Mouse (Mus musculus): Measurements from ENCODE around the gene Tcerg1l.

Tcerg1l gene

DNA sequence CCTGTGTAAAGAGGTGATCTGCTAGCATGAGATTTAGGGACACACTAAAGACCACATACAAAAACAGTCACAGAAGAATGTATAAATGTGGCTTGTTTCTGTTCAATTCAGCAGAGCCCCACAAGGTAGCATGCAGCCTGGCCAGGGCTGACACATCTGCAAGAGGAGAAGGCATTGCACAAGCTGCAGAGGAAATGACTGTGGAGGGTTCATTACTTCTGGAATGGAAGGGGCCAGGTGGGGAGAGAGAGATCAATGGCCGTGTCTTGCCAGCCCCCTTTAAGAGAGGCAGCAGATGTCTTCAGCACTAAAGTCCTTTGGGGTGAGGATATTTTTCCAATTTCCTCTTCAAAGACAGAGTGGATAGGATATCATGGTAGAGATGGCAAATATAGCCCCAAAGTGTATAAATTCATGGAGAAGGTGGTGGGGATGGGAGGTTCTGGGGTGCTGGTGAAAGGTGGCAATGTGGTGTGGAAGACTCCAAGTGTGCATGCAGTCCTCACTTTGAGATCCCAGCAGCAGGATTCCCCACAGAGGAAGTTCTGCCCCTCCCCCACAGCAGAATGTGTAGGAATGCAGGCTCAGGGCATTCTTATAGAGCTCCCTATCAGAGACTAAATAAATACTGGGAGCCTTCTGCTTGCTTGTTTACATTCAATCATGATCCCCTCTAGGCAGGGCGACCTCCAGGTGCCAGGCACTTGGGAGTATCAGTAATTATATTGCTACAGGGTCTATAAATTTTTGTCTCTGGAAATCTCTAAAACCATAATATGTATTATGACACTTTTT, 40.7 kb downstream of the Tcerg1l start:
- no peak for DNase-seq

DNA sequence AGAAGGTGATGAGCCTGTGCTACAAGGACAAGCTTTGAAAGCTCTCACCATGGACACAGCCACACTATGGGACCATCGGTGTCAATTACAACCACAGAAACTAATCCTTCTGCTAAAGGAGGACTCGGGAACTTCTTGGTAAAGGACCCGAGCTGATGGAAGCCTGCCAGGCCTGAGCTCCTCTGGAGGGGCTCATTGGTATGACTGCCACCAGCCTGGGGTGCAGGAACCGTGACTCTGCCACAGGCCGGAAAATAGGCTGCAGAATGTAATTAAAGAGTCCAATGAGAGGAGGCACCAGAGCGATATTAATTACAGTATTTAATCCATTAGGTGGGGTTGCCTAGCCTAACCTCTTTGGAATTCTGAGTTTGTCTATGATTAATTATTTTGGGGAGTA, 52.1 kb downstream of the Tcerg1l start:
- no peak for DNase-seq

DNA sequence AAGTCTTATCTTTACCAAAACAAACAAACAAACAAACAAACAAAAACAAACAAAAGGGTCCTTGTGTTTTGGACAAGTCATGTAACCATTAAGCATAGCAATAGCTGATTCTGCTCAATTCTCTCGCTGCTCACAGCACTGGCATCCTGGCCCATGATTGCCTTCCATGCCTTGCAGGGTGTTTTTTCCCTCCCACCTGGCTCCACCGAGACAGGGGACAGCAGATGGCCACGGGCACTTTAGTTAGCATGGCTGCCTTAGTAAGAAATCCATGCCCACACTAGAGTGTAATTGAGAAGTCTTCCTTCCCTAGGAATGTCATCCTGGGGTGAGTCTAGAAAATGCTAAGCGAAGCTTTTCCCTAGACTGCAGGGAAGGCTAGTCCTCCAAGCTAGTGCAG, 59.1 kb downstream of the Tcerg1l start:
- no peak for DNase-seq

DNA sequence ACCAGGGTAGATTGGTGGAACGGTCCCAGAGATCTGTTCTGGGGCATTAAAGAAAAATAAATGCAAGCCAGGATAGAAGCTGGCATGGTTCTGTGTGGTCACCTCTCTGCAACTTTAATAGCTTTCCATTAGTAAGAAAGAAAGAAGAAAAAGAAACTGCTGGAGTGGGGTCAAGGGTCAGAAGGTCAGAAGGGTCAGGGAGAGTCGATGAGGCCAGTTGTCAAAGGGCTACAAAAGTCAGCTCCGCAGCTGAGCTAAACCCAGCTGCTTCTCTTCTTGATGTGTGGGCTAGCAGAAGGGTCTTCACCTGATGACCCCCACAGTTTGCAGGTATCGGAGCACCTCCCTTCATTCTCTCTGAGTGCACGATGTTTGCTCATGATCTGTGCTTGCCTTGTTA, 59.6 kb downstream of the Tcerg1l start:
- DNase-seq = no peak

DNA sequence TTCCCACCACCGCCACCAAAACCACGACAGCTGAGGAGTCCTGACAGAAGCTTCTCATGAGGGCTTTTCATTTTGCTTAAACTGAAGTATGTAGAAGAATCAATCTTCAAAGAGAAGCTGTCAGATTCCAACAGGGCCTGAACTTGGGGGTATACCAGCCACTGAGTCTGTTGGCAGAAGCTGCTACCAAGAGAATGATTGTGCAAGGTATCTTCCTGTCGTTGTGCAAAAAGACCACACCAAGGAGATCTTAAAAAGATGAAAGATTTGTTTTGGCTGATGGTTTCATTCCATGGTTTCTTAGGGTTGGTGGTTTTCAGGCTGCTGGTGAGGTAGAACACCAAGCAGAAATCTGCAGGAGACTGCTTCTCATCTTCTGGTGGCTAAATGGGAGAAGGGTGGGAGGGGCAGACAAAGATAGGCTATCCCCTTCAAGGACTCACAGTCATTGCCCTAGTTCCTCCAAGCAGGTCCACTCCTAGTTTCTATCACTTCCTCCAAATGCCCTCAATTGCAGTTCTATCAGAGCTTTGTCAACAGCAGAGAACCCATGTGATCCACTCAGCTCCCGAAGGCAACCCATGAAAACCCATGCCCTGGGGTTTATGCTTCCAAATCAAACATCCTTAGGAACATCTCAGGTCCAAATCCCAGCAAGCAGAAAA, 64.9 kb downstream of the Tcerg1l start:
- no peak for DNase-seq

DNA sequence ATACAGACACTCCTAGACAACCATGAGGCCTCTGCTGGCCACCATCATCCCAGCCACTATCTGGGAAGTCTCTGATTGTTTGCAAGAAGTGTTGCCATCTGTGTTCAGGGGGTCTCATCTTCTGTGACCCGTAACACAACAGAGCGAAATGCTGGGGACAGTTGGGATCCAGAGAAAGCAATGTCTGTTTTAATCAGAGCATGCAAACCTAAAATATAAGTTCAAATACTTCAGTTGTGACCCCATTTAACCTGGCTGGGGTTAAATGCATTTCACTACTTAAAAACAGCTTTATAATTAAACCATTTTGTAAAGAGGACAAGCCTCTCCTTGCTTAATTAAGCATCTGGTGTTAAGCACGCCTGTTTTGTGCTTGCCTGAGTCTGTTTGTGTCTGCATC, 66.3 kb downstream of the Tcerg1l start:
- DNase-seq = no peak

DNA sequence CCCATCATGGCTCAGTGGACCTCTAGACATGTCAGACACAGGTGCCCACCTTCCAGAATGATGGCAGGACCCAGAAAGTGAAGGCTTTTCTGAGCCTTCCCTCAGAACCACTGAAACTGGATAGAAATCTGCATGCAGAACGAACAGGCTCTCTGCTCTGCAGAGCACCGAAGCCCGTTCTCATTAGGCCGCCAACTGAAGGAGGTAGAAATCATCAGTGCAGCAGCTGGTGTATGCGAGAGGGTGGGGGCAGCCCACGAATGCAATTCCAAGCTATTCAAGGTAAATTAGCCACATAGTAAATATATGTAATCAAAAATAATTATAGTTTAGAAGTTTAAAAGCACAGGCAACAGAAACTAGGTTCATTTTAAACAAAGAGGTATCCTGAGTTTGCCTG, 68.9 kb downstream of the Tcerg1l start:
- no peak for DNase-seq

DNA sequence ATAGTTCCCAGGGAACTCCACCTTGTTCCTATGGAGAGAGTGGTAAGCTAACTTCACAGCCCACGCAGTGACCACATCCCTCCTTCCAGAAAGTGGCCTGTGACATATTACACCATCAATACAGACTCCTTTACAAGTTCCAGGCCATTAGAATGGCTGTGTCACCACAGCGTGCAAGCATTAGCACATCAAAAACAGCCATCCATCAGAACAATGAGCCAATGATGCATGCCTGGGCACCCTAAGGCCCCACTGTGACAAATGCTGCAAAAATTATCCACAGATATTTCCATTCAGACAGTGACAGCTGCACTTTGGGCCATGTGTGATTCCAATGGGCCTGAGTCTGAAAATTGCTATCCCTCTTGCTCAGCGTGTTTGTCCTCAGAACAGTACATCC, 70.8 kb downstream of the Tcerg1l start:
- no peak for DNase-seq

DNA sequence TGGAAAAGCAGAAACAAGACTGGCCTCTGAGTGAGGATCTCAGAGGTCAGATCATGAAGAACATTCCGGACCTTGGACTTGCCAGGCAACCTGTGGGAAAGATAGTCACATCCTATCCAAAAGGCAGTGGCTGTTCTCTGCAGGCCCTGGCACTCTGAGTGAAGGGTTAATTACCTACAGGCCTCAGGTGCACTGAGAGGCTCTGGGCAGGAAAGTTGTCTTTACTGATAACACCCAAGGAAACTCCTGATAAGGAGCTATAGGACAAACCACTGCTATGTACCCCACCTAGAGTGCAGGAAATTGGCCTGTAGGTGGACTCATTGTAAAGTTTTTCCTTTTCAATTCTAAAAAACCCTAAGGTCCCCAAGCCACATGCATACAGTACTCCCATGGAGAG, 83.8 kb downstream of the Tcerg1l start:
- no peak for DNase-seq

DNA sequence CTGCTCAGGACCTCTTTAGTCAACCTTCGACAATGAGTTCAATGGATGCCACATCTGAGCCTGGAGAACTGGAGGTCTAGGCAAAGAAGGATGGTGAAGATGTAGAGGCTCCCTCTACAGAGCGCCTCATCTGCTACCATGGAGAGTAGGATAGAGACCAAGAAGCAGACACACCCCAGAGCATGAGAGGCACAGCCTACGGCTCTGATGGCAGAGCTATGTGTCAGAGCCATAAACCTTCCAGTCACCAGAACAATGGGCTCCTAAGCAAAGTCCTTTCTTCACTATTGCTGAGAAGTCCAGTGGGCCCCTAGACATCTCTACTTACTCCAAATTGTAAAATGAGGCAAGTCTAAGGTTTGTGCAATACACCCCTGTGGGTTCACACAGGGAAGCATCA, 91.4 kb downstream of the Tcerg1l start:
- no peak for DNase-seq

DNA sequence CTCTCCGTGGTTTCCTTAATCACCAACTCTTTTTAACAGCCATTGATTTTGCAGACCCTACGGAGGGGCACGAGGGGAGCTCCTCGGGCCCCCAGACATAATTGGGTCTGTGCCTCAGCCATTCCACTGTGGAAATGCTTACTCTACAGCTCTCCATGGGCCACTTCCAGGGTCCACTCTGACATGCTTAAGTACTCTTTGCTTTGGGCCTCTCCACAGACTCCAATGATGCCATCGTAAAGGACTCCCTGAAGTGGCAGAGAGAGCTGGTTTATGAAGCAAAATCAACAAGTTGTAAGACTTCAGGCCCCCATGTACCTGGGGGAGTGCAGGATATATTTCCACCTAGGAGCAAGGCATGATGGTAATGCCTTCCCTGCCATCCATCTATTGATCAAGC, 112.7 kb downstream of the Tcerg1l start:
- no peak for DNase-seq

DNA sequence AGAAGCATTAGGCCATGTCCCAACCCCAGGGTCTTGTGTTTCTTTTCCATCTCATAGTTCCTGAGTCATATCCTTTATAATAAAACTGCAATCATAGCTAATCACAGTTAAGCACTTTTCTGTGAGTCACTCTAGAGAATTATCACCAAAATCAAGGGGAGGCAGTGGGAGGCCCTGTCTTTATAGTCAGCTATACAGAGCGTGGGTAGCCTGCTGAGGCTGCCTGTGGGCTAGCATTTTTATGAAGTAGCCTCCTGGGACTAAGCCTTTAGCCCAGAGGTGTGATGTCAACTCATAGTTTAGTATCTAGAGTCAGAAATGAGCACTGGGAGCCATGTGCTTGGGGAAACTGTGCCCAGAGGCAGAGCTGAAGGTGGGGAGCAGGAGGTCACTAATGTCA, 122.3 kb downstream of the Tcerg1l start:
- no peak for DNase-seq

DNA sequence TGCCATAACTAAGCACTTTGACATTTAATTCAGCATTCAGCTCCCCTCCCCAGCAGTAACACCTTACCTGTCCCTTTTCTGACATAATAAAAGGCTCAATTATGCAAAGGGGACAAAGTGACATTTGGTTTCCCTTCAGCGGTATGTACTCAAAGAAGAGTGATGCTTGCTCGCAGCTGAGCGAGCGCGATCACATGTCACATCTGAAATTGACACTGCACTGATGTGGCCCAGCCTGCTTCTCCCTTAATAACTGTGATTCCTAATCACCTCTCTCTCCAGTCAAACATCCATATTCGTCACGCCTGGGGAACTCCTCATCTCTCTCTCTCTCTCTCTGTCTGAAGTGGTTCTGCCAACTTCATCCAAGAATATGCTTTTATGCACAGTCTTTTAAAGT, 126.2 kb downstream of the Tcerg1l start:
- DNase-seq = no peak

DNA sequence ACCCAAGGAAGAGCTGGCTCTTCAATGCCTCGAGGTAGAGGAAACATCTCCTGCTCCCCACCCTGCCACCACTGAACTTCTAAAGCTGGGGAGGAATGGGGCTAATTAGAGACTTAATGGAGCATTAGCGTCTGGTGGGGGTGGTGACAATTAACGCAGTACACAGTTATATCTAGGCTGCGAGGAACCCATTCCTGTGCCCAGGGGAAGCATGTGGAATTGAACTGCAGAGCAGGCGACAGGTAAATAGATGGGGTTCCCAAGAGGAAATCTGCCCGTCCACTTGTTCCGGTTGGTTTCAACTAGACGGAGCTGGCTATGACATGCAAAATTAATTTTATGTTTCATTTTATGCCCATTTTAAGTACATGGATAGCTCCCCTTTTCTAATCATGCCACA, 128.1 kb downstream of the Tcerg1l start:
- no peak for DNase-seq

DNA sequence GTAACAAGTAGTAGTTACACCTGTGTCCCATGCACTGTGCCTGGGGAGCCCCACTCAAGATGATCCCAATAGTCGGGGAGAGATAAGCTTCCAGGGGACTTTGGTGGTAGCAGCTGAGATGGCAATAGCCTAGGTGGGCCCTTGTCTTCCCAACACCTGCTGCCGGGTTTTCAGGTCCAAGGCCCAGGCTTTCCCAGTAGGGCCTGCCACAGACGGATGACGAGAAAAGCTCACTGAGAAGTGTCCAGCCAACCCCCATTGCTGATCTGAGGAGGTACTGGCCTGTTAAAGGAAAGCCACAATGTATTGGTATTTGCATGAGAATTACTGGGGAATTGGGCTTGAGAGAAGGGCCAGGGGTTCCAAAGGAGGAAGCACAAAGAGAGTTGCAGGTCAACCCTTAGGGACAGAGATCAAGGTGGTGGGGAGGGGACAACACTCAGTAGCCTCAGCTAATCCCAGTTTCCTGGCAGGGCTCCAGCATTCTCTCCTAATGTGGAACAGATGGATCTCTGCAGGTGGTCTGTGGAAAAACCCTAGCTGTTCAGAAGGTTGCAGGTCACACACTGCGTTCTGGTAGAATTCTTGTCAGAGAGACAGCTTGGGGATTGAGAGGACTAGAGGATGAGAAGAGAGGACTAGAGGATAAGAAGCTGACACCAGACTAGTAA, 129.4 kb downstream of the Tcerg1l start:
- DNase-seq = peak; percentile 15

DNA sequence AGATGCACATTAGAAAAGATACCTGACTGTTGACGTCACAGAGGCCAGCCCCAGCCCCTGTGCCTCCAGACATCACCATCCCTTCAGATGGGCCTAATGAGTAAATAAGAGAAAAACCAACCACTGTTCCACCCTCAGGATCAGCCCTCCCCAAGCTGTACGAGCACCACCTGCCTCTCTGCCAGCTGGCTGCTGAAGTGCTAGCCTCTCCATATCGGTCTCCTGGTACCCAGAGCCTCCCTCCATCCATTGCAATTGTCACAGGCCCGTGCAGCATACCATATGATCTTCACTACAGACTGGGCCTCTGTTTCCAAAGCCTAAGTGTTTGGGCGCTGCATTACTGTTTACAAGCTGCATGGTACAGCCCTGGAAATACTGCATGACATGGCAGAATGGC, 148.9 kb downstream of the Tcerg1l start:
- DNase-seq = no peak

DNA sequence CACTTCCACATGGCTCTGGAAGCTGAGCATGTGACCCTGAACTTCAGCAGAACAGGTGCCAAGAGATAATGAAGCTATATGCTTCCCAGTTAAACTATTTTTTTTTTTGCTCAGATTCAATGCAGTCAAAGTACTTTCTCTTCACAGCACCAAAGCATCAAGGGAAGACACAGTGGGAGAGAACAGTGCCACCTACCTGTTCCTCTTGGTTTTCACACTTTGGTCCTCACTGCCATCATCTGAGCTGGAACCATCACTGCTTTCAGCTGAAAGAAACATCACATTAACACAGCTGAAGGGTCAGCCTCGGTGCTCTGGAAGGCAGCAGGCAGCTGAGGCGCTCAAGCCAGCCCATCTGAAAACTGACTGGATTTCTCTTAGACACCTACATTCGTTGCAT, 149.4 kb downstream of the Tcerg1l start:
- DNase-seq = no peak

DNA sequence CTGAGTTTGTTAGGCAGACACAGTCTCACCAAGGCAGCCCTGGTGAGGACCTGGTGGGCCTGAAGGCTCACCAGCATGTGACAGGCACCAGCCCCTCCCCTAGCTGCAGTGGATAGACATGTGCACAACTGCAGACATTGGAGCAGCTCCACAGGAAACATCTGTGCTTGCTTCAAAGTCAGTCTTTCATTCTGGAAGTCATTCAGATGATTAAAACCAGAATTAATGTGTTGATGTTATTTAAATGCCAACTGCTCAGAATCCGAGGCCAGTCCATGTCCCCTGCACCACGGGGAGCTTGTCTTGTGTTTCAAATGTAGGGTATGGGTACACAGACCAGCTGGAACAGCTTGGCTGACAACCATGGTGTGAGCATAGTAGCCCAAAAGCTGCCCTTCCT, 150.8 kb downstream of the Tcerg1l start:
- no peak for DNase-seq

DNA sequence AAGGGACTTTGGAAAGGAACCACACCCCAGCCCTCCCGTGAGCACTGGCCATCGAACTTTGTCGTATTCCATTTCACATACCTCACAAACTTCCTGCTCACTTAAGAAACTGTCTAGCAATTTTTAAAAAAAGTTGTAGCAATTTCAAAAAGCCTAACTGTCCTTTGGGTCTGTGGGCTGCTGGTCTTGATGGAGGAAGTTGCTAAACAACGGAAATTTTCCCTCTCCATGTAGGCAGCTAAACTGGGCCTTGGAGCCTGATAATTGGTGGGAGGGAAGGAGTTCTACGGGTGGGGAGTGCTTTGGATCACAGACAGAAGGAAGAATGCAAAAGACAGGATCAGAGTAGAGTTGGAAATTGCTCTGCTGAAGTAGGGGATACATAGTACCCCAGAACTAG, 155.3 kb downstream of the Tcerg1l start:
- DNase-seq = no peak

DNA sequence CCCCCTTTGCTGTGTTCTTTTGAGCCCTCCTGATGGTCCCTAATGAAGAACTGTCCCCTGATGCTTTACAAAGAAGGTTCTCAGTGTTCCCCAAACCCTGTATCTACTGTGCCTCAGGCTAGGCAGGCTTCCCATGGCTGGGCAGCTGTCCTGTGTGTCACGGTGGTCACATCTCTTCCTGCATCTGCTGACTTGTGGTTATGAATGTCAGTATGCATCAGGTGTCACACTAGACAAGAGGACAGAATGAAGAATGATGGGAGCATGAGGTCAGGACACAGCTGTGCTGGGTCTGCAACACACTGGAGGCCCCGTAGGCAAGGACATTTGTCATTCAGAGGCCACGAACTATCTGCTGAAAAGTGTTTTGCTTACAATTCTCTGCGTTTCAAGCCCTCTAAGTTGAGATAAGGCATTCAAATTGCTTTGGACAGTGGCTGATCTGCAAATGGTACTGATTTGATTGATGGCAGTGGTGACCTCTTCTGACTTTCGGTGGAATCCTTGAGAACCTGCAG, 159.8 kb downstream of the Tcerg1l start:
- DNase-seq = no peak

DNA sequence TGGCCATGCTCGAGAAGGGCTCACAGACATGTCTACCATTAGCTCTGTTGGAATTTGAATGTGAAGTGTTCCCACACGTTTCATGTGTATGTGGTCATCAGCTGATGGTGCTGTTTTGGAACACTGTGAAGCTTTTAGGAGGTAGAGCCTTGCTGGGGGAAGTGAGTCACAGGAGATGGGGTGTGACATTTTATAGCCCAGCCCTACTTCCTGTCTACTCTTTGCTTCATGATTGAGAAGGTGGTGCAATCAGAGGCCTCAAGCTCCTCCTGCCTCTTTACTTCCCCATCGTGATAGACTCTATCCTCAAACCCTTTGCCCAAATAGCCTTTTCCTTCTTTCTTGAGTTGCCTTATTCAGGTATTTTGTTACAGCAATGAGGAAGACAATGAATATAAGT, 173.3 kb downstream of the Tcerg1l start:
- no peak for DNase-seq

DNA sequence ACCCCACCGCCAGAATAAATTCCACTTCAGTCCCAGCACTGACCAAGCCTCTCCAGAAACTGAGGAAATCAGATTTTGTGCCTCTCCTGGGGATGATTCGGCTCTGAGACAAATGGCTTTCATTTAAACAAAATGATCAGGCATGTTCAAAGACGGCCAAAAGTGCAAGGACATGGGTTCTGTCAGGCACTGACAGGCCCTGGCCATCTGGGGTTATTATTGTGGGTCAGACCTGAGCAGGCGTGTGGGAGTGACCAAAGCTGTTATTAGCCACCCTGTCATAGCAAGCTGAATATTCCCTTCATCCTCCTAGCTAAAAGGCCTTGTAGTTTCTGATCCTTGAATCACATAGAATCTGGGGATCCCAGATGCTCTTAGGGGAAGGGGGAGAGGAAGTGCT, 174.6 kb downstream of the Tcerg1l start:
- no peak for DNase-seq

DNA sequence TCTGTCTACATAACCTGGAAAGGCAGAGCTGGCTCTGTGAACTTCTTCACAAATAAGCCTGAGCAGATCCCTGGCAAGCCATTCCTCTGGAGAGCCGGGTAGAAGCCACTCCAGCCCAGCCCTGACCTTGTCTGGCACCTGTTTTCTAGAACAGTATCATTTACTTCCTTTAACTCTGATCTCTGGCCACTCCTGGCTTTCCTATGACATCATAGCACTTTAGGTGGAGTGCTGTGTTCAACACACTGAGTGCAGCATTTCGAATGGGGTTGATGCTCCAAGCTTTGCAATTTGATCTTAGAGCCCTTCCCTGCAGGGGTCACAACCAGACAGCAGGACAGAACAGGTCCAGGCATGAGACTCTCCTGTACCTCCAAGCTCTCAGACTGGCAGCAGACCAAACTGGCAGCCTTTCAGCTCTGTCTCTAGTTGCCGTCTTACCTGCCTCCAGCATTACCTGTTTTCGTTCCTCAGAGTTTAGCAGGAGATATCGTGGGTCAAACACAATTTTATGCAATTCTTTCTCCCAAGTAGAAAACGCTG, 179.9 kb downstream of the Tcerg1l start:
- DNase-seq = no peak
